Mouse (Mus musculus) fibroblast of lung, adult 2 months (primary cell): ENCODE data around the gene 1700020N15Rik.
"Not testable (repeated sequence)": the region's sequence is repeated elsewhere in the genome, so short reads cannot be mapped to it uniquely, and the experiment has no call there.

Experiments used
- DNase-seq: peaks from one replicate; pipeline ENCODE4 v3.0.0-alpha.2; 2011; ENCODE audit warnings: low read depth

The 1700020N15Rik gene

DNA sequence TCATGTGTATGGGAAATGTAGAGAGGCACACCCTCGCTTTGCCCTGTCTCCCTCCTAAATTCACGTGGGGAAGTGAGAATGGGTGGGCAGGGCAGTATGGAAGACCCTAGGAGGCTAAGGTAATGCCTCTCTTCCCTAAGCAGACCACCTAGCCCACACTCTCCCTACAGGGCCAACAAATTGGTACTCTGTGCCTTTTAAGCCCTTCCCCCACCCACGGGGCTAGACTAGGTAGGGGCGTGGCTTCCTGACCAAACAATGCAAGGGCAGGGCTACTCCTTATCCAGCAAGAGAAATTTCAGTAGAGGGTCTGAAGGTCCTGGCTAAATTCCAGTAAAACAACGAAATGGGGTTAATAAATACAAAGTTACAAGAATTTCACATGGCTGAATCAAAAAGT is at the start of gene 1700020N15Rik:
Gene 1700020N15Rik, plus strand, starts transcription at position 301 of the 400 bp plus-strand sequence.
- not testable (repeated sequence) for DNase-seq

- no peak for DNase-seq
Observed at GRCm38 (mm10) chrX:69976790-69977579, 31.9 kb downstream of the 1700020N15Rik start.
